Mouse (Mus musculus) MEL (cell line): ENCODE results near the gene Sgsm2. TPM values are rescaled to one million over a fixed set of nuclear protein-coding genes. Genes with fewer than 3 reads are reported as not detected.

Source experiments
- DNase-seq: peaks from one replicate; pipeline ENCODE4 v3.0.0; 2011; ENCODE audit warnings: low read depth, low spot score
- H3K27ac ChIP-seq: 2 replicates; pipeline ENCODE4 v1.5.1; 2012; ENCODE audit warnings: low read depth, mild to moderate bottlenecking, control low read depth, low read length, moderate library complexity; ENCODE audit not compliant: control insufficient read depth
- H3K27me3 ChIP-seq, 2 experiments: fragments of 150-350 bp in 1 of 2; sonication (generic) in 1 of 2; 2 replicates each; pipeline ENCODE4 v1.6.1; 2012; ENCODE audit warnings: low read length in 2 of 2, mild to moderate bottlenecking in 2 of 2, improper control_type of control experiment in 1 of 2, moderate library complexity in 1 of 2; ENCODE audit not compliant: insufficient read depth in 2 of 2, control insufficient read depth in 1 of 2
- H3K36me3 ChIP-seq, 2 experiments: 2 replicates each; pipeline ENCODE4 v1.6.1; 2012 to 2014; ENCODE audit warnings: low read length in 2 of 2, improper control_type of control experiment in 1 of 2, inconsistent platforms in 1 of 2, mild to moderate bottlenecking in 1 of 2; ENCODE audit not compliant: insufficient read depth in 2 of 2, control insufficient read depth in 1 of 2
- H3K4me1 ChIP-seq, 2 experiments: fragments of 150-350 bp in 1 of 2; sonication (generic) in 1 of 2; 2 replicates each; pipeline ENCODE4 v1.6.1; 2012; ENCODE audit warnings: low read length in 2 of 2, improper control_type of control experiment in 1 of 2, mild to moderate bottlenecking in 1 of 2; ENCODE audit not compliant: insufficient read depth in 2 of 2, control insufficient read depth in 1 of 2
- H3K4me3 ChIP-seq, 2 experiments: fragments of 150-350 bp in 1 of 2; sonication (generic) in 1 of 2; 2 replicates each; pipeline ENCODE4 v1.5.1; 2012; ENCODE audit warnings: low read depth in 2 of 2, low read length in 2 of 2, mild to moderate bottlenecking in 2 of 2, moderate library complexity in 2 of 2, control low read depth in 1 of 2, improper control_type of control experiment in 1 of 2; ENCODE audit not compliant: control insufficient read depth in 1 of 2, insufficient read depth in 1 of 2
- H3K79me2 ChIP-seq: 2 replicates; pipeline ENCODE4 v1.6.1; 2012; ENCODE audit warnings: mild to moderate bottlenecking, low read length, moderate library complexity; ENCODE audit not compliant: control insufficient read depth, poor library complexity, insufficient read depth
- H3K9ac ChIP-seq: 2 replicates; pipeline ENCODE4 v1.6.1; 2012; ENCODE audit warnings: low read depth, mild to moderate bottlenecking, control low read depth, low read length, moderate library complexity; ENCODE audit not compliant: control insufficient read depth, poor library complexity, severe bottlenecking
- H3K9me3 ChIP-seq: fragments of 150-350 bp; sonication (generic); replicated peaks from 2 replicates; pipeline ENCODE4 v1.6.1; 2012; ENCODE audit warnings: mild to moderate bottlenecking, low read length, improper control_type of control experiment, moderate library complexity; ENCODE audit not compliant: insufficient read depth
- BHLHE40 ChIP-seq: IDR thresholded peaks from 2 replicates; pipeline ENCODE4 v1.6.1; 2012; ENCODE audit warnings: low read depth, mild to moderate bottlenecking, inconsistent platforms, low read length, improper control_type of control experiment, borderline replicate concordance
- CHD1 ChIP-seq: IDR thresholded peaks from 2 replicates; pipeline ENCODE4 v1.6.1; 2012; ENCODE audit warnings: low read depth, mild to moderate bottlenecking, inconsistent platforms, low read length, improper control_type of control experiment
- CHD2 ChIP-seq: IDR thresholded peaks from 2 replicates; pipeline ENCODE4 v1.6.1; 2011; ENCODE audit warnings: low read length, improper control_type of control experiment
- CTCF ChIP-seq, 3 experiments: IDR thresholded peaks in 2 of 3; conservative IDR thresholded peaks in 1 of 3; 2 replicates each; pipeline ENCODE4 v1.5.1; 2011 to 2012; ENCODE audit warnings: low read length in 3 of 3, low read depth in 2 of 3, mild to moderate bottlenecking in 2 of 3, improper control_type of control experiment in 1 of 3, inconsistent platforms in 1 of 3, mixed read lengths in 1 of 3, moderate library complexity in 1 of 3; ENCODE audit not compliant: control insufficient read depth in 1 of 3, insufficient read depth in 1 of 3, poor library complexity in 1 of 3, severe bottlenecking in 1 of 3
- E2F4 ChIP-seq: IDR thresholded peaks from 2 replicates; pipeline ENCODE4 v1.6.1; 2011; ENCODE audit warnings: low read depth, low read length, improper control_type of control experiment, borderline replicate concordance
- ELF1 ChIP-seq: IDR thresholded peaks from 2 replicates; pipeline ENCODE4 v1.6.1; 2014; ENCODE audit warnings: low read depth, mild to moderate bottlenecking, inconsistent platforms, low read length, improper control_type of control experiment, moderate library complexity
- ETS1 ChIP-seq: IDR thresholded peaks from 2 replicates; pipeline ENCODE4 v1.6.1; 2012; ENCODE audit warnings: low read depth, mild to moderate bottlenecking, inconsistent platforms, low read length, improper control_type of control experiment, moderate library complexity
- GABPA ChIP-seq: IDR thresholded peaks from 2 replicates; pipeline ENCODE4 v1.6.1; 2012; ENCODE audit warnings: low read depth, mild to moderate bottlenecking, inconsistent platforms, low read length, improper control_type of control experiment, moderate library complexity
- GATA1 ChIP-seq: IDR thresholded peaks from 2 replicates; pipeline ENCODE4 v1.6.1; 2011; ENCODE audit warnings: low read depth, low read length, improper control_type of control experiment
- HCFC1 ChIP-seq: IDR thresholded peaks from 2 replicates; pipeline ENCODE4 v1.6.1; 2012; ENCODE audit warnings: low read depth, mild to moderate bottlenecking, inconsistent platforms, low read length, improper control_type of control experiment, moderate library complexity
- KAT2A ChIP-seq: conservative IDR thresholded peaks from 2 replicates; pipeline ENCODE4 v1.6.1; 2012; ENCODE audit warnings: low read depth, low read length, improper control_type of control experiment, inconsistent platforms
- MAFK ChIP-seq: IDR thresholded peaks from 2 replicates; pipeline ENCODE4 v1.6.1; 2011; ENCODE audit warnings: low read depth, mild to moderate bottlenecking, low read length, improper control_type of control experiment, borderline replicate concordance
- MAX ChIP-seq: IDR thresholded peaks from 2 replicates; pipeline ENCODE4 v1.6.1; 2011; ENCODE audit warnings: low read length, improper control_type of control experiment
- MAZ ChIP-seq: IDR thresholded peaks from 2 replicates; pipeline ENCODE4 v1.6.1; 2012; ENCODE audit warnings: low read depth, mild to moderate bottlenecking, inconsistent platforms, low read length, improper control_type of control experiment
- MEF2A ChIP-seq: IDR thresholded peaks from 2 replicates; pipeline ENCODE4 v1.6.1; 2014; ENCODE audit warnings: low read depth, mild to moderate bottlenecking, inconsistent platforms, low read length, improper control_type of control experiment; ENCODE audit not compliant: poor library complexity, insufficient replicate concordance, severe bottlenecking; ENCODE audit errors: extremely low read depth
- MYC ChIP-seq: IDR thresholded peaks from 2 replicates; pipeline ENCODE4 v1.6.1; 2011; ENCODE audit warnings: low read depth, mild to moderate bottlenecking, low read length, improper control_type of control experiment, moderate library complexity
- NELFE ChIP-seq: IDR thresholded peaks from 2 replicates; pipeline ENCODE4 v1.6.1; 2011; ENCODE audit warnings: low read depth, low read length, improper control_type of control experiment
- NRF1 ChIP-seq: IDR thresholded peaks from 2 replicates; pipeline ENCODE4 v1.6.1; 2014; ENCODE audit warnings: low read depth, mild to moderate bottlenecking, inconsistent platforms, low read length, improper control_type of control experiment, moderate library complexity; ENCODE audit not compliant: poor library complexity, insufficient read depth, severe bottlenecking
- POLR2A ChIP-seq, 2 experiments: IDR thresholded peaks; 2 replicates each; pipeline ENCODE4 v1.6.1; 2011 to 2012; ENCODE audit warnings: low read length in 2 of 2, mild to moderate bottlenecking in 2 of 2, control low read depth in 1 of 2, improper control_type of control experiment in 1 of 2, low read depth in 1 of 2, moderate library complexity in 1 of 2; ENCODE audit not compliant: control insufficient read depth in 1 of 2, insufficient read depth in 1 of 2, poor library complexity in 1 of 2
- POLR2AphosphoS2 ChIP-seq: IDR thresholded peaks from 2 replicates; pipeline ENCODE4 v1.6.1; 2011; ENCODE audit warnings: low read length, improper control_type of control experiment
- POLR2AphosphoS5 ChIP-seq: IDR thresholded peaks from 2 replicates; pipeline ENCODE4 v1.6.1; 2012; ENCODE audit warnings: low read depth, borderline replicate concordance, mild to moderate bottlenecking, inconsistent platforms, low read length, moderate library complexity, mixed read lengths
- RAD21 ChIP-seq: IDR thresholded peaks from 2 replicates; pipeline ENCODE4 v1.6.1; 2011; ENCODE audit warnings: mild to moderate bottlenecking, low read depth, low read length, improper control_type of control experiment
- SIN3A ChIP-seq: IDR thresholded peaks from 2 replicates; pipeline ENCODE4 v1.6.1; 2012; ENCODE audit warnings: low read length, improper control_type of control experiment, inconsistent platforms
- TBP ChIP-seq: IDR thresholded peaks from 2 replicates; pipeline ENCODE4 v1.8.0; 2011; ENCODE audit warnings: low read depth, low read length, improper control_type of control experiment
- TCF12 ChIP-seq: IDR thresholded peaks from 2 replicates; pipeline ENCODE4 v1.6.1; 2014; ENCODE audit warnings: low read depth, mild to moderate bottlenecking, inconsistent platforms, low read length, improper control_type of control experiment, moderate library complexity
- USF1 ChIP-seq: IDR thresholded peaks from 2 replicates; pipeline ENCODE4 v1.6.1; 2014; ENCODE audit warnings: low read depth, mild to moderate bottlenecking, inconsistent platforms, low read length, improper control_type of control experiment, moderate library complexity
- ZC3H11A ChIP-seq: IDR thresholded peaks from 2 replicates; pipeline ENCODE4 v1.6.1; 2012; ENCODE audit warnings: low read depth, mild to moderate bottlenecking, inconsistent platforms, low read length, improper control_type of control experiment
- polyA plus RNA-seq, 2 experiments: library from polyadenylated mRNA; stranded (reverse) in 1 of 2; unstranded in 1 of 2; fragments of >175 nt in 1 of 2; fragments of >200 nt in 1 of 2; gene quantifications; 2 replicates each; pipeline versions ENCODE4 v1.2.1 to v1.2.4; 2012; ENCODE audit warnings: low replicate concordance in 2 of 2, low read depth in 1 of 2; ENCODE audit not compliant: insufficient read length in 2 of 2, insufficient read depth in 1 of 2, missing spikeins in 1 of 2
- total RNA-seq: library from RNA; depleted of rRNA; stranded (reverse); fragments of 300-350 nt; gene quantifications from 2 replicates; pipeline ENCODE4 v1.2.3, GENCODE M21; 2012

Gene Sgsm2
- total and polyA plus RNA-seq, 3 experiments, result 7.2 to 15.1 TPM; not detected in 1

GRCm38 (mm10) chr11:74870991-74871622 lies 25.8 kb downstream of the Sgsm2 start:
- no peak for DNase-seq
- no peak overlapping the region for H3K27ac ChIP-seq

DNA sequence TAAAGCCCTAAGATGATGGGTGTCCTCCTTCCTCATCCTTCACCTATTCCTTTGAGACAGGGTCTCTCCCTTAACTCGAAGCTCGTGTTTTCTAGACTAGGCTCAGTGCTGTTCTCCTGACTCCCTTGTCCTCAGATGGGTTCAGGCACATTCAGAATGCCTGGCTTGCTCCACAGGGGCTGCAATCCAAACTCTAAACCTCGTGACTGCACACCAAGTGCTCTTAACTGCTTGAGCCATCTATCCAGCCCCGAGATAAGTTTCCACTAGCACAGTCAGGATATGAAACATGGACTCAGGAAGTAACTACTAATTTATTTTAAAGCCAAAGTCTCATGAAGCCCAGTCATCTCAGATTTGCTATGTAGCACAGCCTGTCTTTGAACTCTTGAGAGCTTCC lies 26.3 kb downstream of the Sgsm2 start:
- Histone ChIP-seq H3K4me3 (no peak overlapping the region), H3K9me3 (no peaks in the 10 kb centered on the region), H3K79me2 (no peaks in the 10 kb centered on the region), H3K36me3 (no peaks in the 10 kb centered on the region), H3K9ac (no peak overlapping the region), H3K27ac (no peak overlapping the region), H3K27me3 (no peaks in the 10 kb centered on the region), H3K4me1 (no peaks in the 10 kb centered on the region)
- no peak for TF ChIP-seq MEF2A
- TF ChIP-seq MYC, result no peak
- TF ChIP-seq MAFK, result no peak
- TF ChIP-seq MAX, result no peak
- TF ChIP-seq USF1, result no peak
- TF ChIP-seq POLR2A (IDR thresholded peaks at IDR 0.05; ENCODE audit: control insufficient read depth in 1 of 2, insufficient read depth in 1 of 2, low read depth in 1 of 2, low read length in 2 of 2, poor library complexity in 1 of 2), result no peak
- TF ChIP-seq SIN3A, result no peak
- no peak for TF ChIP-seq ETS1
- no peak for TF ChIP-seq POLR2AphosphoS5
- no peak for TF ChIP-seq CHD2
- TF ChIP-seq POLR2AphosphoS2, result no peak
- no peak for TF ChIP-seq GATA1
- no peak for TF ChIP-seq NELFE
- TF ChIP-seq MAZ, result no peak
- no peak for TF ChIP-seq KAT2A
- TF ChIP-seq TCF12, result no peak
- no peak for TF ChIP-seq HCFC1
- TF ChIP-seq CHD1, result no peak
- TF ChIP-seq E2F4, result no peak
- TF ChIP-seq NRF1, result no peak
- no peak for DNase-seq

More at GRCm38 (mm10) chr11:74870991-74871622, 25.8 kb downstream of the Sgsm2 start:
- no peak overlapping the region for H3K4me3 ChIP-seq
- H3K9ac ChIP-seq, result no peak overlapping the region
- H3K36me3 ChIP-seq, result no peaks in the 10 kb centered on the region
- no peaks in the 10 kb centered on the region for H3K9me3 ChIP-seq
- H3K79me2 ChIP-seq, result no peaks in the 10 kb centered on the region
- no peaks in the 10 kb centered on the region for H3K4me1 ChIP-seq
- no peaks in the 10 kb centered on the region for H3K27me3 ChIP-seq
- TF ChIP-seq MAX, result no peak
- no peak for TF ChIP-seq ELF1
- no peak for TF ChIP-seq NRF1
- no peak for TF ChIP-seq KAT2A
- TF ChIP-seq GABPA, result no peak
- no peak for TF ChIP-seq MAFK
- TF ChIP-seq POLR2A (IDR thresholded peaks at IDR 0.05; ENCODE audit: control insufficient read depth in 1 of 2, insufficient read depth in 1 of 2, low read depth in 1 of 2, low read length in 2 of 2, poor library complexity in 1 of 2), result no peak
- no peak for TF ChIP-seq CTCF (IDR thresholded peaks at IDR 0.05 in 2 of 3, conservative IDR thresholded peaks at IDR 0.05 in 1 of 3; ENCODE audit: control insufficient read depth in 1 of 3, insufficient read depth in 1 of 3, low read depth in 2 of 3, low read length in 3 of 3, poor library complexity in 1 of 3, severe bottlenecking in 1 of 3)
- TF ChIP-seq TBP, result no peak
- no peak for TF ChIP-seq POLR2AphosphoS2
- TF ChIP-seq MAZ, result no peak
- TF ChIP-seq BHLHE40, result no peak
- TF ChIP-seq MYC, result no peak
- TF ChIP-seq ZC3H11A, result no peak
- TF ChIP-seq RAD21, result no peak
